Mouse (Mus musculus) frontal cortex, postnatal 36 days (tissue): ENCODE data around the gene Ank.
"Not testable (repeated sequence)": the region's sequence is repeated elsewhere in the genome, so short reads cannot be mapped to it uniquely, and the experiment has no call there.

Experiments
- DNase-seq, 2 experiments: peaks; one replicate each; pipeline ENCODE4 v3.0.0; 2022; ENCODE audit warnings: low spot score in 2 of 2

Ank gene

GRCm38 (mm10) chr15:27466131-27467080 lies at the start of gene Ank:
Gene Ank (plus strand): TSS chr15:27466677.
- DNase-seq: peak; percentile 75 to 77

GRCm38 (mm10) chr15:27418566-27419331 lies 47.7 kb upstream of the Ank start:
- DNase-seq: no peak

DNA sequence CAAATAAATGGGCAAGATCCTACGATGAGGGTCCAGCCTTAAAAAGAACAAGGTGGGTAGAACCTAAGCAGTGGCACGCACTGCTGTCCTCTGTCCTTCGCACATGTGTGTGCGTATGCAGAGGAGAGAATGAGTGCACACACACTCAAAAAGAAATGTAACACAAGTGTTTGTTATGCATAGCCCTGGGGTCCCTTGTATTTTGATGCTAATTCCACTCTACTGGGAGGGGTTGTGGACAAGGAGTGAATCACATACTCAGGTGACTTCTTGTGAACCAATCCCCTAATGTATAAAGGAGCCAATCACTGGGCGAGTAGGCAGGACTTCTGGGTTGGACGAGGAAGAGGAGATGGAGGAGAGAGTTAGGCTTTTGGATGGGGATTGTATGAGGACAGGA lies 44.9 kb upstream of the Ank start:
- DNase-seq: no peak

- DNase-seq: no peak
Measured at GRCm38 (mm10) chr15:27427581-27427980, 38.9 kb upstream of the Ank start.

- no peak for DNase-seq
Measured at GRCm38 (mm10) chr15:27430241-27430640, 36.2 kb upstream of the Ank start.

GRCm38 (mm10) chr15:27432851-27433615 lies 33.4 kb upstream of the Ank start:
- DNase-seq: no peak

- DNase-seq: no peak
Measured at GRCm38 (mm10) chr15:27435409-27435808, 31.1 kb upstream of the Ank start.

- DNase-seq: no peak
Measured at GRCm38 (mm10) chr15:27436194-27436593, 30.3 kb upstream of the Ank start.

DNA sequence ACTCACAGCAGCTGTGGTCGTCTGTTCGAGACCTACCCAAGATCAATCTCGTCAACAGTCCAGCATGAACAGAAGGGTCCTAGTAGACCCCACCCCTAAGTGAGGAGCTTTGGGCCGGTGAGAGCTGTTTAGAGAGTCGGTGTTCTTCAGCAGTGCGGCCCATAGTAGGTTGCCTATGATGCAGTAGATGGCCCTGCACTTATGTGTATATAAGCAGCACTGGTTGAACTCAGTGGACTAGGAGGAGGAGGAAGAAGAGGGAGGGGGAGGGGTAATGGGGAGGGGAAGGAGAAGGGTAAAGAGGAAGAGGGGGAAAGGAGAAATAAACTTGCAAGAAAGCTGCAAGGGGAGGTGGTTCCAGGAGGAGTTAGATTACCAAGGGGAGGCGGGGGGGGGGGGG lies 25.4 kb upstream of the Ank start:
- no peak for DNase-seq

DNA sequence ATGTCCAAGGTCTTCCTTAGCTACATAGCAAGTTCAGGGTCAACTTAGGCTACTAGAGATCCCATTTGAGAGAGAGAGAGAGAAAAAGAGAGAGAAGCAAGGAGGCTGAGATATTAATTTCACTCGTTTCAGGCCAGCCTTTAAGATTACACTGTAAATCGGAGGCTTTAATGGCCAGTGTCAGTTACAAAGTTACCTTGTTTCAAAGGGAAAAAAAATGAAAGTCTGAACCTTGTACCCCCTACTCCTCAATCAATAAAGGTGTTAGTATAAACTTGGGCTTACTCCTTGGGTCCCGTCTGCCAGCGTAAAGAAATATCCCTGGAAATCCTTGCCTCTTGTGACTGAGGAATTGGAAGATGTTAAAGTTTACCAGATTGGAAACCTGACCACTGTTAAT lies 24.9 kb upstream of the Ank start:
- no peak for DNase-seq

GRCm38 (mm10) chr15:27441951-27442350 lies 24.5 kb upstream of the Ank start:
- DNase-seq: no peak

DNA sequence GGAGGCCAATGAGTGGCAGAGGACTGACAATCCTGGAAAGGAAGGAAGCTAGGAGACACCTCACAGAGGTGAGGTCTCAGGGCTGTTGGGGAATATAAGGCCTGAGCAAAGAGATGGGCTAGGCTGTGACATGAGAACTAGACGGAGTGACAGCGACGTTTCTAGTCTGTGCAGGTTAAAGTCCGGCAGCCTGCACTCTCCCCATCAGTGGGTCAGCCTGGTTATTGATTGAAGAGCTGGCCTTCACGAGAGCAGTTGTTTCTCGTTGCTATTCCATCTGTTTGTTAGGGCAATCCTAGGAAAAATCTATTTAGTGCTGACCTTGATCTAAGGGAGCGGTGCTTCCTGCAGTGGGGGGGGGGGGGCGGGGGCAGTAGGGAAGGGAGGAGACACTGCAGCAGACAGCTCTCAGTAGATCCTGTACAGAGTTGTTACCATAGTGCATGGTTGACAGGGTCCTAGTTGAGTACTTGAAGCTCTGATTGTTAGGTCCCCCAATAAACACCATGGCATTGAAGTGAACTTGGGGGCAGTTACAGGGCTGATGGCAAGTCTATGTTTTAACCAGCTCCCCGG lies 21.6 kb upstream of the Ank start:
- DNase-seq: no peak

GRCm38 (mm10) chr15:27450689-27451088 lies 15.8 kb upstream of the Ank start:
- no peak for DNase-seq

DNA sequence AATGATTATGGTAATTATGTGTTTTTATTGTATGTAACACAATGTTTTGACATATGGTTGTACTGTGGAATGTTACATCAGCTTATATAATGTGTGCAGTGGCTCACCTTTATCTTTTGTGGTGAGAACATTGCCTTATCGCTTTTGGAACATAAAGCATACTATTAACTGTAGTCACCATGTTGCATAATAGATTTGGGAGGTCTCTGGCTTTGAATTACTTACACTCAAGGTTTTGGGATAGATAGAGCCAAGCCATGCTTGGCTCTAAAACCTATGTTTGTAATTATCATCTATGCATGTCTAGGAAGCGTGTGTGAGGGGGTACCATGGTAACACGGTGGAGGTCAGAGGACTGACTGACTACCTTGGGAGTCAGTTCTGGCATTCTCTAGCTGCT lies 14.7 kb upstream of the Ank start:
- DNase-seq: no peak

DNA sequence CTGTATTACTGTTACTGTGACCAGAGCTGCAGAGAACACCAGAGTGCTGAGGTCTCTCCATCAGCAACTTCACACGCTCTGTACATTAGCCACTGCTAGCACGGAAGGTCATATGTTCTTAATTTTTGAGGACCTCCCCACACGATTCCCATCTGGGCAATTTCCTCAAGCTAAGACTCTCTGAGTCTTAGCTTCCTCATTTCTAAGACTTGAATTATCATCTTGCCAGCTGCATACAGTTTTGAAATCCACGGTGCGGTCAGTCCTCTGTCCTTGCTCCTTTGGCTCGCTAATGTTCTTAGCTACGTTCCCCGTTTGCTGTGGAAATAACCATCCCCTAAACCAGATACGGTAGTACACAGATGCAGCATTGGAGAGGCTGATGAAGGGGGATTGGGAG lies 14.0 kb upstream of the Ank start:
- DNase-seq: no peak

DNA sequence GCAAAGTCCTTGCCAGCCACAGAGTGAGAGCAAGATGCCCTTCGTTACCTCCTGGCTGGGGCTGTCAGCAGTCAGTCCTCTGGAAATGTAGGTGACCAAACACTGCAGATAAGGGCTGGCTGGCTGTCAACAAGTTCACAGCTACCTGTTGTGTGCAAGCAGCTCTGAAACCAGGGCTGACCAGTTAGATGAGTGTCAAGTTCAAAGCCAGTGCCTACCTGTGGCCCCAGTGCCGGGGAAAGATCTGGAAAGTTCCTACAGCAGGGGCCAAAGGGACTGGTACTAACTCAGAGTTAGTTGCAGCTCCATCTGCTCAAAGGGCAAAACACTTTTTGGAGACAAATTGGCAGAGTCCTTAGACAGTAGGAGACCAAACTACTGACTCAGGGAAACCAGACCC lies 9.5 kb upstream of the Ank start:
- DNase-seq: no peak

DNA sequence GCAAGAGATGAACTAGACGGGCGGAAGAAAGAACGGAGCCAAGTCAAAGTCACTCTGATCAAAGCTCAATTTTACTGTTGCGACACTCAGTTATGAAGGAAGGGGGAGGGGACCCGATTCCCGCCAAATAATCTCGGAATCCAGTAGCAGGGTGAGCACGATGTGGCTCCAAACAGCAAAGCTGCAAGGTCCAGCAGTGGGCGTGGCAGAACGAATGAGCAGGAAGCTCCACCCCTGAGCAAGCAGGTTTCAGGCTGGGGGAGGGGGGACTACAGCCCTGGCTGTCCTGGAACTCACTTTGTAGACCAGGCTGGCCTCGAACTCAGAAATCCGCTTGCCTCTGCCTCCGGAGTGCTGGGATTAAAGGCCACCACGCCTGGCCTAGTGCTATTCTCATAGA lies 6.7 kb upstream of the Ank start:
- not testable (repeated sequence) for DNase-seq

DNA sequence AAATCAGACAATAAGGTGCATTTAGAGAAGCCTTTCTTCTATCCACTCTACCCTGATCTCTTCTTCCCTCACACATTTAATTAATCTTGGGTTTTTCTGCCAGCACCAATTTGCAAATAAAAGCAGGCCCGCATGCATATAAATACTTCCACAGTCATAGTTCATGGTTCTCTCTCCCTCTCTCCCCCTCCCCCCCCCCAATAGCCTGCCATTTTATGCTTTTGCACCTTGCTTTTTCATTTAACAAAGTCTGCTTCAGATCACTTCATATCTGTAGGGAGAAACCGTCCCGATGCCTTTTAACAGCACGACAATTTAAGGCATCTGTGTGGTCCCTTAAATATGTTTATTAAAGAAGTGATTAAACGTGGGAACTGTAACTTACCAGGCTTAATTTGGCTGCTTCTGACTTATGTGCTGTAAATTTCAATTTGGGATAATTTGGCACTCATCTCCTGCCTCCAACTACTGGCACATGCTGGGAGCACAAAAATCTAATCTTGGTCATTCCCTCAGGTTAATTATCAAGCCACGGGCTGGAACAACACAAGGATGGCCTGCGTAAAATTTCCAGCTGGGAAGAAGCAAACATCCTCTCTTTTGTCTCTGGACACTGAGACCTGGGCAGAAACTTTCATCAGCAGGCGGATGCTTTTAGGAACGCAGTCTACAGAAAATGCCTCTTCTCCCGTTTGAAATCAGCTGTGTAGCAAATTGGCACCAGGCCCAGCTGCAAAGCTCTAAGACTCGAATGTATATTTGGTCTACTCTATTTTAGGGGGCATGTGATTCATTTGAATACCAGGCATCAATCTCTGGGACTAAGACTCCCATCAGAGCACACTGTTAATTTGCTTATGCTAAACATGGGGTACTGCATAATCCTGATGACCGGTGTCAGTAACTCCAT lies 4.9 kb upstream of the Ank start:
- DNase-seq: peak; percentile 65 to 67

GRCm38 (mm10) chr15:27463876-27464275 lies 2.6 kb upstream of the Ank start:
- DNase-seq: no peak

DNA sequence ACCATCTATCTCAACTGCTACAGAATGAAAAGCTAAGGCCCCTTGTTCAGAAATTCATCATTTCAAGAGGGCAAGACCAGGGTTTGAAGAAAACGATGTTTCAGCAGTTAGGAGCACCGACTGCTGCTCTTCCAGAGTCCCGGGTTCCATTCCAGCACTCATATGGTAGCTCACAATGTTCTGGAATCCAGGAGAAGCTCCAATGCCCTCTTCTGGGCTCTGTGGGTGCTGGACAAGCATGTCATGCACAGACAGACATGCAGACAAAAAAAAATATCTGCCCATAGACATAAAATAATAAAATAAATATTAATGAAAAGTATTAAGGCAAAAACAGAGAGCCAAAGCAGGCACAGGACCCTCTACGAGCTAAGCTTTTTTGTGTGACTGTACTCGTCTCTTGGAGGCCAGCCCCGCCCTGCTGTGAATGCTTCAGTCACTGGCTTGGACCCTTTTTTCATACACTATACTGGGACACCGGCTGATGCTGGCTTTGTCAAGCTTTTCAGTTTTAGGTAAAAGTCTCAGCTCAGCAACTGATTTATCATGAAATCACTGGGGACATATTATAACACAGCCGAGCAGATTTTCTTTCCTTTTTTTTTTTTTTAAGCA lies 979 bp upstream of the Ank start:
- DNase-seq: no peak
